Mouse (Mus musculus): ENCODE results near the gene Hfe2.
"Not testable (repeated sequence)": the region's sequence is repeated elsewhere in the genome, so short reads cannot be mapped to it uniquely, and the experiment has no call there.

Gene Hfe2

GRCm38 (mm10) chr3:96496620-96497275, 28.2 kb upstream of the Hfe2 start:
- peak; percentile 52 for DNase-seq (ENCODE audit: low spot score)

- DNase-seq (ENCODE audit: low spot score) = peak; percentile 91
These were observed 27.4 kb upstream of the Hfe2 start for GRCm38 (mm10) chr3:96497451-96498028.

GRCm38 (mm10) chr3:96498476-96499245, 26.3 kb upstream of the Hfe2 start:
- DNase-seq (ENCODE audit: low spot score) = peak; percentile 20

- DNase-seq (ENCODE audit: low spot score) = peak; percentile 95
These were observed 25.3 kb upstream of the Hfe2 start for GRCm38 (mm10) chr3:96499481-96500288.

GRCm38 (mm10) chr3:96500289-96500621, 24.7 kb upstream of the Hfe2 start:
- peak; percentile 96 for DNase-seq (ENCODE audit: low spot score)

GRCm38 (mm10) chr3:96500691-96501265, 24.2 kb upstream of the Hfe2 start:
- peak; percentile 95 for DNase-seq (ENCODE audit: low spot score)

GRCm38 (mm10) chr3:96501391-96502115, 23.4 kb upstream of the Hfe2 start:
- peak; percentile 97 for DNase-seq (ENCODE audit: low spot score)

GRCm38 (mm10) chr3:96502181-96503082, 22.5 kb upstream of the Hfe2 start:
- DNase-seq (ENCODE audit: low spot score) = peak; percentile 43

- DNase-seq (ENCODE audit: low spot score) = peak; percentile 96
These were observed 21.9 kb upstream of the Hfe2 start for GRCm38 (mm10) chr3:96503083-96503450.

GRCm38 (mm10) chr3:96503946-96504345, 21.0 kb upstream of the Hfe2 start:
- no peak for DNase-seq (ENCODE audit: low spot score)

GRCm38 (mm10) chr3:96504931-96505330, 20.0 kb upstream of the Hfe2 start:
- no peak for DNase-seq (ENCODE audit: low spot score)

- no peak for DNase-seq (ENCODE audit: low spot score)
These were observed 18.4 kb upstream of the Hfe2 start for GRCm38 (mm10) chr3:96506396-96507047.

GRCm38 (mm10) chr3:96507966-96508365, 17.0 kb upstream of the Hfe2 start:
- DNase-seq (ENCODE audit: low spot score) = not testable (repeated sequence)

GRCm38 (mm10) chr3:96520171-96520570, 4.8 kb upstream of the Hfe2 start:
- DNase-seq (ENCODE audit: low spot score) = no peak

- DNase-seq (ENCODE audit: low spot score) = peak; percentile 58
These were observed 2.8 kb upstream of the Hfe2 start for GRCm38 (mm10) chr3:96522149-96522548.

GRCm38 (mm10) chr3:96524028-96524810, 753 bp upstream of the Hfe2 start:
- no peak for DNase-seq (ENCODE audit: low spot score)

- no peak for DNase-seq (ENCODE audit: low spot score)
These were observed 1.2 kb downstream of the Hfe2 start for GRCm38 (mm10) chr3:96526013-96526762.

GRCm38 (mm10) chr3:96526864-96527542, 2.0 kb downstream of the Hfe2 start:
- DNase-seq (ENCODE audit: low spot score) = peak; percentile 64

Measured in embryo, embryonic 10.5 days (tissue).